Mouse (Mus musculus) heart, embryonic 10.5 days (tissue): ENCODE measurements at regions not wholly inside any gene's neighbourhood (a gene's known extent, or its start where the extent isn't known, plus 50 kb on each side); places are given as distances from the start of the nearest gene placed in this dataset.

Experiments
- DNase-seq: peaks from one replicate; pipeline ENCODE4 v3.0.0-alpha.2; 2017; ENCODE audit warnings: low spot score
- H3K27ac ChIP-seq: fragments of 300-500 bp; sonication (generic); 2 replicates; pipeline ENCODE4 v1.5.1; 2016; ENCODE audit warnings: mild to moderate bottlenecking
- H3K27me3 ChIP-seq: fragments of 300-500 bp; sonication (generic); 2 replicates; pipeline ENCODE4 v1.6.1; 2016; ENCODE audit warnings: mild to moderate bottlenecking; ENCODE audit not compliant: poor library complexity, insufficient read depth, severe bottlenecking
- H3K36me3 ChIP-seq: fragments of 300-500 bp; sonication (generic); 2 replicates; pipeline ENCODE4 v1.6.1; 2016; ENCODE audit warnings: mild to moderate bottlenecking, moderate library complexity
- H3K4me1 ChIP-seq: fragments of 300-500 bp; sonication (generic); 2 replicates; pipeline ENCODE4 v1.6.1; 2016; ENCODE audit warnings: mild to moderate bottlenecking
- H3K4me3 ChIP-seq: fragments of 300-500 bp; sonication (generic); 2 replicates; pipeline ENCODE4 v1.5.1; 2016; ENCODE audit warnings: mild to moderate bottlenecking, moderate library complexity
- H3K9me3 ChIP-seq: fragments of 300-500 bp; sonication (generic); 2 replicates; pipeline ENCODE4 v1.6.1; 2016; ENCODE audit warnings: mild to moderate bottlenecking, moderate library complexity
- WGBS: fragments of 180-500 bp; shearing (Covaris S2); methylation state at CpG from one replicate; pipeline ENCODE4 v1.1.7; 2016; 5-methylcytosine and 5-hydroxymethylcytosine counted together

GRCm38 (mm10) chrX:12886160-12887048 lies 124.5 kb upstream of the Med14 start:
- Histone ChIP-seq H3K4me1 (no peaks in the 10 kb centered on the region; the same call in 1 of the 2 replicates), H3K36me3 (no peaks in the 10 kb centered on the region), H3K9me3 (no peaks in the 10 kb centered on the region), H3K4me3 (peak overlapping the region; percentile 47), H3K27ac (peak overlapping the region; percentile 22; the same call in 1 of the 2 replicates), H3K27me3 (no peaks in the 10 kb centered on the region)
- no peak for DNase-seq
- WGBS: 28% methylated on average over 18 of the region's 18 CpGs

- Histone ChIP-seq H3K9me3 (no peaks in the 10 kb centered on the region), H3K27me3 (no peaks in the 10 kb centered on the region), H3K27ac (no peak overlapping the region), H3K36me3 (no peaks in the 10 kb centered on the region), H3K4me3 (no peak overlapping the region), H3K4me1 (no peaks in the 10 kb centered on the region)
- no peak for DNase-seq
- WGBS: 70% methylated on average over 3 of the region's 3 CpGs
Measured at GRCm38 (mm10) chrX:12879233-12879632, 117.4 kb upstream of the Med14 start.

GRCm38 (mm10) chrX:12877506-12877905 lies 115.6 kb upstream of the Med14 start:
- no peaks in the 10 kb centered on the region for H3K4me1 ChIP-seq
- H3K27ac ChIP-seq: no peak overlapping the region
- H3K27me3 ChIP-seq: no peaks in the 10 kb centered on the region
- H3K36me3 ChIP-seq: no peaks in the 10 kb centered on the region
- no peak for DNase-seq
- no peak overlapping the region for H3K4me3 ChIP-seq
- 40% methylated on average over 4 of the region's 4 CpGs for WGBS
- no peaks in the 10 kb centered on the region for H3K9me3 ChIP-seq

- H3K4me1 ChIP-seq: no peaks in the 10 kb centered on the region
- H3K4me3 ChIP-seq: peak overlapping the region; percentile 50
- DNase-seq: peak; percentile 83
- H3K36me3 ChIP-seq: no peaks in the 10 kb centered on the region
- 41% methylated on average over 22 of the region's 22 CpGs for WGBS
- H3K9me3 ChIP-seq: no peaks in the 10 kb centered on the region
- no peaks in the 10 kb centered on the region for H3K27me3 ChIP-seq
- H3K27ac ChIP-seq: peak overlapping the region; percentile 52; the same call in 1 of the 2 replicates
Measured at GRCm38 (mm10) chrX:12873698-12874144, 111.8 kb upstream of the Med14 start.

- H3K9me3 ChIP-seq: no peaks in the 10 kb centered on the region
- H3K27ac ChIP-seq: peak overlapping the region; percentile 52; the same call in 1 of the 2 replicates
- 40% methylated on average over 6 of the region's 6 CpGs for WGBS
- DNase-seq: no peak
- peak overlapping the region; percentile 50 for H3K4me3 ChIP-seq
- H3K27me3 ChIP-seq: 0 out of 2 replicates have a peak, but pooled peaks cover 5% of the 10 kb centered on the region
- H3K4me1 ChIP-seq: no peaks in the 10 kb centered on the region
- no peaks in the 10 kb centered on the region for H3K36me3 ChIP-seq
Measured at GRCm38 (mm10) chrX:12873230-12873629, 111.4 kb upstream of the Med14 start.

- Histone ChIP-seq H3K4me3 (no peak overlapping the region), H3K9me3 (no peaks in the 10 kb centered on the region), H3K36me3 (no peaks in the 10 kb centered on the region), H3K27ac (no peak overlapping the region), H3K27me3 (peaks cover 6% of the 10 kb centered on the region; the same call in 1 of the 2 replicates), H3K4me1 (no peaks in the 10 kb centered on the region)
- DNase-seq: no peak
- 89% methylated on average over 5 of the region's 5 CpGs for WGBS
Measured at GRCm38 (mm10) chrX:12866885-12867498, 105.1 kb upstream of the Med14 start.

GRCm38 (mm10) chrX:12866176-12866575 lies 104.3 kb upstream of the Med14 start:
- 86% methylated on average over 3 of the region's 3 CpGs for WGBS
- no peaks in the 10 kb centered on the region for H3K4me1 ChIP-seq
- H3K4me3 ChIP-seq: no peak overlapping the region
- H3K9me3 ChIP-seq: no peaks in the 10 kb centered on the region
- peaks cover 6% of the 10 kb centered on the region; the same call in 1 of the 2 replicates for H3K27me3 ChIP-seq
- no peak for DNase-seq
- H3K36me3 ChIP-seq: no peaks in the 10 kb centered on the region
- no peak overlapping the region for H3K27ac ChIP-seq

- no peaks in the 10 kb centered on the region for H3K36me3 ChIP-seq
- H3K4me3 ChIP-seq: no peak overlapping the region
- H3K4me1 ChIP-seq: no peaks in the 10 kb centered on the region
- no peaks in the 10 kb centered on the region; the same call in 1 of the 2 replicates for H3K27me3 ChIP-seq
- DNase-seq: no peak
- no peak overlapping the region for H3K27ac ChIP-seq
- WGBS: 56% methylated on average over 6 of the region's 6 CpGs
- no peaks in the 10 kb centered on the region for H3K9me3 ChIP-seq
Measured at GRCm38 (mm10) chrX:12860168-12860567, 98.3 kb upstream of the Med14 start.

- WGBS: 64% methylated on average over 2 of the region's 2 CpGs
- no peak overlapping the region for H3K4me3 ChIP-seq
- H3K27ac ChIP-seq: no peak overlapping the region
- H3K4me1 ChIP-seq: no peaks in the 10 kb centered on the region
- no peaks in the 10 kb centered on the region for H3K36me3 ChIP-seq
- no peaks in the 10 kb centered on the region for H3K9me3 ChIP-seq
- H3K27me3 ChIP-seq: no peaks in the 10 kb centered on the region
- no peak for DNase-seq
Measured at GRCm38 (mm10) chrX:12858757-12859156, 96.9 kb upstream of the Med14 start.

- peak overlapping the region; percentile 42 for H3K4me3 ChIP-seq
- 30% methylated on average over 17 of the region's 17 CpGs for WGBS
Measured at GRCm38 (mm10) chrX:12857881-12858755, 96.2 kb upstream of the Med14 start.

GRCm38 (mm10) chrX:12855425-12855824 lies 93.6 kb upstream of the Med14 start:
- no peaks in the 10 kb centered on the region for H3K27me3 ChIP-seq
- H3K27ac ChIP-seq: no peak overlapping the region
- H3K9me3 ChIP-seq: no peaks in the 10 kb centered on the region
- H3K4me1 ChIP-seq: no peaks in the 10 kb centered on the region
- no peak for DNase-seq
- H3K36me3 ChIP-seq: no peaks in the 10 kb centered on the region
- H3K4me3 ChIP-seq: no peak overlapping the region
- WGBS: 56% methylated on average over 4 of the region's 4 CpGs

More at GRCm38 (mm10) chrX:12857881-12858755, 96.2 kb upstream of the Med14 start:
- Histone ChIP-seq H3K4me1 (no peaks in the 10 kb centered on the region), H3K36me3 (no peaks in the 10 kb centered on the region), H3K27me3 (no peaks in the 10 kb centered on the region), H3K27ac (peak overlapping the region; percentile 82), H3K9me3 (no peaks in the 10 kb centered on the region)
- no peak for DNase-seq

- 70% methylated on average over 4 of the region's 4 CpGs for WGBS
- H3K9me3 ChIP-seq: no peaks in the 10 kb centered on the region
- H3K4me1 ChIP-seq: no peaks in the 10 kb centered on the region
- DNase-seq: no peak
- H3K27me3 ChIP-seq: no peaks in the 10 kb centered on the region
- no peak overlapping the region for H3K27ac ChIP-seq
- no peaks in the 10 kb centered on the region for H3K36me3 ChIP-seq
- no peak overlapping the region for H3K4me3 ChIP-seq
Measured at GRCm38 (mm10) chrX:12851684-12852083, 89.8 kb upstream of the Med14 start.
